Mouse (Mus musculus): ENCODE measurements at regions not wholly inside any gene's neighbourhood (a gene's known extent, or its start where the extent isn't known, plus 50 kb on each side); places are given as distances from the start of the nearest gene placed in this dataset.

GRCm38 (mm10) chr3:18698106-18698505, 749.9 kb downstream of the Cypt12 start:
- no peak for ATAC-seq (ENCODE audit: insufficient number of reproducible peaks, insufficient read depth, low FRiP score, low read depth)
- H3K4me1 ChIP-seq (ENCODE audit: control insufficient read depth, insufficient read depth, low read length): no peaks in the 10 kb centered on the region
- H3K27ac ChIP-seq (ENCODE audit: low read length): no peak overlapping the region
- no peaks in the 10 kb centered on the region for H3K27me3 ChIP-seq (ENCODE audit: control insufficient read depth, insufficient read depth, low read length)
- H3K9me3 ChIP-seq (ENCODE audit: control insufficient read depth, low read depth, low read length): no peaks in the 10 kb centered on the region
- H3K4me2 ChIP-seq (replicated peaks; ENCODE audit: low read depth, low read length): no peak overlapping the region
- no peak overlapping the region for H3K9ac ChIP-seq (replicated peaks; ENCODE audit: low read depth, low read length)
- no peaks in the 10 kb centered on the region for H3K36me3 ChIP-seq (ENCODE audit: control insufficient read depth, insufficient read depth, low read length)
- no peak overlapping the region for H3K4me3 ChIP-seq (ENCODE audit: low read depth, low read length)

- WGBS: 82% methylated on average over 6 of the region's 6 CpGs
- ATAC-seq (ENCODE audit: insufficient number of reproducible peaks, insufficient read depth, low FRiP score, low read depth): no peak
- no peaks in the 10 kb centered on the region for H3K27me3 ChIP-seq (ENCODE audit: control insufficient read depth, insufficient read depth, low read length)
These were observed 757.0 kb downstream of the Cypt12 start for GRCm38 (mm10) chr3:18705165-18705564.

GRCm38 (mm10) chr3:18705756-18706155, 757.5 kb downstream of the Cypt12 start:
- Histone ChIP-seq H3K4me1 (ENCODE audit: control insufficient read depth, insufficient read depth, low read length) (no peaks in the 10 kb centered on the region), H3K4me3 (ENCODE audit: low read depth, low read length) (no peak overlapping the region), H3K36me3 (ENCODE audit: control insufficient read depth, insufficient read depth, low read length) (no peaks in the 10 kb centered on the region), H3K9me3 (ENCODE audit: control insufficient read depth, low read depth, low read length) (no peaks in the 10 kb centered on the region), H3K27me3 (ENCODE audit: control insufficient read depth, insufficient read depth, low read length) (no peaks in the 10 kb centered on the region), H3K4me2 (replicated peaks; ENCODE audit: low read depth, low read length) (no peak overlapping the region), H3K27ac (ENCODE audit: low read length) (no peak overlapping the region), H3K9ac (replicated peaks; ENCODE audit: low read depth, low read length) (no peak overlapping the region)
- ATAC-seq (ENCODE audit: insufficient number of reproducible peaks, insufficient read depth, low FRiP score, low read depth): no peak
- WGBS: 79% methylated on average over 9 of the region's 9 CpGs

More at GRCm38 (mm10) chr3:18705165-18705564, 757.0 kb downstream of the Cypt12 start:
- Histone ChIP-seq H3K9ac (replicated peaks; ENCODE audit: low read depth, low read length) (no peak overlapping the region), H3K36me3 (ENCODE audit: control insufficient read depth, insufficient read depth, low read length) (no peaks in the 10 kb centered on the region), H3K4me1 (ENCODE audit: control insufficient read depth, insufficient read depth, low read length) (no peaks in the 10 kb centered on the region), H3K4me3 (ENCODE audit: low read depth, low read length) (no peak overlapping the region), H3K4me2 (replicated peaks; ENCODE audit: low read depth, low read length) (no peak overlapping the region), H3K9me3 (ENCODE audit: control insufficient read depth, low read depth, low read length) (no peaks in the 10 kb centered on the region), H3K27ac (ENCODE audit: low read length) (no peak overlapping the region)

- no peak overlapping the region for H3K4me3 ChIP-seq (ENCODE audit: low read depth, low read length)
- no peak for ATAC-seq (ENCODE audit: insufficient number of reproducible peaks, insufficient read depth, low FRiP score, low read depth)
- H3K36me3 ChIP-seq (ENCODE audit: control insufficient read depth, insufficient read depth, low read length): no peaks in the 10 kb centered on the region
- H3K9ac ChIP-seq (replicated peaks; ENCODE audit: low read depth, low read length): no peak overlapping the region
- H3K4me2 ChIP-seq (replicated peaks; ENCODE audit: low read depth, low read length): no peak overlapping the region
- no peak overlapping the region for H3K27ac ChIP-seq (ENCODE audit: low read length)
- no peaks in the 10 kb centered on the region for H3K9me3 ChIP-seq (ENCODE audit: control insufficient read depth, low read depth, low read length)
- no peaks in the 10 kb centered on the region for H3K27me3 ChIP-seq (ENCODE audit: control insufficient read depth, insufficient read depth, low read length)
- no peaks in the 10 kb centered on the region for H3K4me1 ChIP-seq (ENCODE audit: control insufficient read depth, insufficient read depth, low read length)
These were observed 758.1 kb downstream of the Cypt12 start for GRCm38 (mm10) chr3:18706356-18706755.

- WGBS: 92% methylated on average over 3 of the region's 3 CpGs
- no peak for ATAC-seq (ENCODE audit: insufficient number of reproducible peaks, insufficient read depth, low FRiP score, low read depth)
- no peak overlapping the region for H3K4me3 ChIP-seq (ENCODE audit: low read depth, low read length)
These were observed 759.5 kb downstream of the Cypt12 start for GRCm38 (mm10) chr3:18707730-18708129.

GRCm38 (mm10) chr3:18711661-18712060, 763.5 kb downstream of the Cypt12 start:
- WGBS: 20% methylated on average over 1 of the region's 1 CpGs
- Histone ChIP-seq H3K4me2 (replicated peaks; ENCODE audit: low read depth, low read length) (no peak overlapping the region), H3K27ac (ENCODE audit: low read length) (no peak overlapping the region)

More at GRCm38 (mm10) chr3:18707730-18708129, 759.5 kb downstream of the Cypt12 start:
- Histone ChIP-seq H3K9me3 (ENCODE audit: control insufficient read depth, low read depth, low read length) (no peaks in the 10 kb centered on the region), H3K9ac (replicated peaks; ENCODE audit: low read depth, low read length) (no peak overlapping the region), H3K4me2 (replicated peaks; ENCODE audit: low read depth, low read length) (no peak overlapping the region), H3K27me3 (ENCODE audit: control insufficient read depth, insufficient read depth, low read length) (no peaks in the 10 kb centered on the region), H3K4me1 (ENCODE audit: control insufficient read depth, insufficient read depth, low read length) (no peaks in the 10 kb centered on the region), H3K27ac (ENCODE audit: low read length) (no peak overlapping the region), H3K36me3 (ENCODE audit: control insufficient read depth, insufficient read depth, low read length) (no peaks in the 10 kb centered on the region)

GRCm38 (mm10) chr3:18713986-18714385, 765.8 kb downstream of the Cypt12 start:
- no peaks in the 10 kb centered on the region for H3K9me3 ChIP-seq (ENCODE audit: control insufficient read depth, low read depth, low read length)
- 77% methylated on average over 7 of the region's 7 CpGs for WGBS
- H3K4me2 ChIP-seq (replicated peaks; ENCODE audit: low read depth, low read length): no peak overlapping the region
- no peaks in the 10 kb centered on the region for H3K27me3 ChIP-seq (ENCODE audit: control insufficient read depth, insufficient read depth, low read length)
- no peak overlapping the region for H3K4me3 ChIP-seq (ENCODE audit: low read depth, low read length)
- no peak overlapping the region for H3K27ac ChIP-seq (ENCODE audit: low read length)
- no peaks in the 10 kb centered on the region for H3K4me1 ChIP-seq (ENCODE audit: control insufficient read depth, insufficient read depth, low read length)
- H3K36me3 ChIP-seq (ENCODE audit: control insufficient read depth, insufficient read depth, low read length): no peaks in the 10 kb centered on the region
- no peak for ATAC-seq (ENCODE audit: insufficient number of reproducible peaks, insufficient read depth, low FRiP score, low read depth)
- no peak overlapping the region for H3K9ac ChIP-seq (replicated peaks; ENCODE audit: low read depth, low read length)

More at GRCm38 (mm10) chr3:18711661-18712060, 763.5 kb downstream of the Cypt12 start:
- Histone ChIP-seq H3K4me1 (ENCODE audit: control insufficient read depth, insufficient read depth, low read length) (no peaks in the 10 kb centered on the region), H3K36me3 (ENCODE audit: control insufficient read depth, insufficient read depth, low read length) (no peaks in the 10 kb centered on the region), H3K9me3 (ENCODE audit: control insufficient read depth, low read depth, low read length) (no peaks in the 10 kb centered on the region), H3K27me3 (ENCODE audit: control insufficient read depth, insufficient read depth, low read length) (no peaks in the 10 kb centered on the region), H3K4me3 (ENCODE audit: low read depth, low read length) (no peak overlapping the region), H3K9ac (replicated peaks; ENCODE audit: low read depth, low read length) (no peak overlapping the region)
- ATAC-seq (ENCODE audit: insufficient number of reproducible peaks, insufficient read depth, low FRiP score, low read depth): no peak

- Histone ChIP-seq H3K27me3 (ENCODE audit: control insufficient read depth, insufficient read depth, low read length) (no peaks in the 10 kb centered on the region), H3K4me2 (replicated peaks; ENCODE audit: low read depth, low read length) (no peak overlapping the region), H3K36me3 (ENCODE audit: control insufficient read depth, insufficient read depth, low read length) (no peaks in the 10 kb centered on the region), H3K4me3 (ENCODE audit: low read depth, low read length) (no peak overlapping the region), H3K9me3 (ENCODE audit: control insufficient read depth, low read depth, low read length) (no peaks in the 10 kb centered on the region), H3K4me1 (ENCODE audit: control insufficient read depth, insufficient read depth, low read length) (no peaks in the 10 kb centered on the region), H3K27ac (ENCODE audit: low read length) (no peak overlapping the region), H3K9ac (replicated peaks; ENCODE audit: low read depth, low read length) (no peak overlapping the region)
- 91% methylated on average over 9 of the region's 9 CpGs for WGBS
- no peak for ATAC-seq (ENCODE audit: insufficient number of reproducible peaks, insufficient read depth, low FRiP score, low read depth)
These were observed 766.9 kb downstream of the Cypt12 start for GRCm38 (mm10) chr3:18714968-18715630.

- no peak overlapping the region for H3K9ac ChIP-seq (replicated peaks; ENCODE audit: low read depth, low read length)
- 70% methylated on average over 5 of the region's 5 CpGs for WGBS
- ATAC-seq (ENCODE audit: insufficient number of reproducible peaks, insufficient read depth, low FRiP score, low read depth): no peak
These were observed 767.6 kb downstream of the Cypt12 start for GRCm38 (mm10) chr3:18715776-18716175.

More at GRCm38 (mm10) chr3:18715776-18716175, 767.6 kb downstream of the Cypt12 start:
- Histone ChIP-seq H3K27me3 (ENCODE audit: control insufficient read depth, insufficient read depth, low read length) (no peaks in the 10 kb centered on the region), H3K36me3 (ENCODE audit: control insufficient read depth, insufficient read depth, low read length) (no peaks in the 10 kb centered on the region), H3K4me1 (ENCODE audit: control insufficient read depth, insufficient read depth, low read length) (no peaks in the 10 kb centered on the region), H3K4me3 (ENCODE audit: low read depth, low read length) (no peak overlapping the region), H3K9me3 (ENCODE audit: control insufficient read depth, low read depth, low read length) (no peaks in the 10 kb centered on the region), H3K4me2 (replicated peaks; ENCODE audit: low read depth, low read length) (no peak overlapping the region), H3K27ac (ENCODE audit: low read length) (no peak overlapping the region)

Data from stomach, embryonic 14.5 days (tissue).